ENCODE assay signal across 22 mouse cellular contexts in genomic region chr19:60120917-60121316, GRCm38 (mm10).
DNase-seq lines count a peak whose midpoint lies in the region; ATAC-seq and TF ChIP-seq lines count a peak whose summit lies in the region.
"Had no signal": no experiment of that assay in that cellular context is flagged by ENCODE, and none has a peak within 500 bp of the region (broad histone marks: within the 10 kb centered on the region; RNA-seq: fewer than 3 reads in every experiment).

No protein-coding gene starts in this region.

- no peaks in the 10 kb centered on the region for H3K4me1 ChIP-seq in forebrain, embryonic 14.5 days (ENCODE audit: control insufficient read depth, insufficient read depth, low read length)
- H3K4me1 ChIP-seq in forebrain, embryonic 11.5 days (replicated peaks; ENCODE audit: control insufficient read depth, insufficient read depth, low read length): no peaks in the 10 kb centered on the region
- H3K4me1 ChIP-seq: forebrain, embryonic 13.5 days had no signal

- no peak overlapping the region for H3K4me3 ChIP-seq in forebrain, embryonic 14.5 days (ENCODE audit: low read depth, low read length)
- H3K4me3 ChIP-seq in forebrain, embryonic 11.5 days (ENCODE audit: low read depth, low read length): no peak overlapping the region
- no peak overlapping the region for H3K4me3 ChIP-seq in gastrocnemius, adult 2 months
- H3K4me3 ChIP-seq: embryonic facial prominence, embryonic 13.5 days; forebrain, embryonic 13.5 days had no signal

- H3K9me3 ChIP-seq in forebrain, embryonic 14.5 days (replicated peaks; ENCODE audit: control insufficient read depth, low read length): no peaks in the 10 kb centered on the region
- no peaks in the 10 kb centered on the region for H3K9me3 ChIP-seq in forebrain, embryonic 11.5 days (ENCODE audit: control insufficient read depth, low read length)
- H3K9me3 ChIP-seq: embryonic facial prominence, embryonic 13.5 days; forebrain, embryonic 13.5 days; G1E had no signal

- peak; percentile 17 to 20 for DNase-seq in cerebellum, postnatal 10 days
- DNase-seq in cerebellum, postnatal 14 days: no peak
- peak; percentile 44 for DNase-seq in forebrain, embryonic 14.5 days (ENCODE audit: low spot score)
- no peak for DNase-seq in forebrain, embryonic 11.5 days (ENCODE audit: low spot score)
- no peak for DNase-seq in gastrocnemius, adult 2 months
- no peak for DNase-seq in gastrocnemius, postnatal 36 days
- DNase-seq: adrenal gland, adult 8-10 months; adrenal gland, postnatal 14 days; adrenal gland, postnatal 36 days; B cell, adult 2 months; cerebellum, adult 11-12 months; cerebellum, adult 2 months; cerebellum, adult 9-10 months; cerebellum, postnatal 25 days; forebrain, postnatal 0 days had no signal

- ATAC-seq in forebrain, embryonic 14.5 days: no peak
- no peak for ATAC-seq in forebrain, embryonic 11.5 days (replicated peaks; ENCODE audit: low FRiP score)
- ATAC-seq: activated CD4-positive, CD25-positive, alpha-beta regulatory T cell, adult 4 months; CD4-positive, CD25-positive, alpha-beta regulatory T cell, adult 4 months; forebrain, embryonic 13.5 days; forebrain, postnatal 0 days; Patski had no signal

- no peak overlapping the region for H3K4me2 ChIP-seq in forebrain, embryonic 14.5 days (ENCODE audit: low read length)
- no peak overlapping the region for H3K4me2 ChIP-seq in forebrain, embryonic 11.5 days (ENCODE audit: low read depth, low read length, severe bottlenecking)
- H3K4me2 ChIP-seq: embryonic facial prominence, embryonic 13.5 days; forebrain, embryonic 13.5 days had no signal

- H3K9ac ChIP-seq in forebrain, embryonic 14.5 days (ENCODE audit: low read length): no peak overlapping the region
- no peak overlapping the region for H3K9ac ChIP-seq in forebrain, embryonic 11.5 days (ENCODE audit: low read length)
- H3K9ac ChIP-seq: embryonic facial prominence, embryonic 13.5 days; forebrain, embryonic 13.5 days; forebrain, postnatal 0 days had no signal

- intact Hi-C loops in gastrocnemius, adult 2 months (cut with DNase I): no loop called here
- intact Hi-C loops in gastrocnemius, postnatal 36 days (cut with DNase I): no loop called here

- TF ChIP-seq CTCF in gastrocnemius, adult 2 months (IDR thresholded peaks at IDR 0.05): no peak

- no peak overlapping the region for H3K27ac ChIP-seq in forebrain, embryonic 14.5 days (ENCODE audit: low read depth, low read length)
- no peak overlapping the region for H3K27ac ChIP-seq in forebrain, embryonic 11.5 days (ENCODE audit: low read depth, low read length)
- H3K27ac ChIP-seq in gastrocnemius, adult 2 months: 0 out of 2 replicates have a peak overlapping the region, but pooled peaks have one; percentile 8
- H3K27ac ChIP-seq: embryonic facial prominence, embryonic 13.5 days; forebrain, embryonic 13.5 days had no signal

- H3K27me3 ChIP-seq in forebrain, embryonic 14.5 days (replicated peaks; ENCODE audit: control insufficient read depth, insufficient read depth, low read length): no peaks in the 10 kb centered on the region
- H3K27me3 ChIP-seq in forebrain, embryonic 11.5 days (ENCODE audit: control insufficient read depth, insufficient read depth, low read length): no peaks in the 10 kb centered on the region
- H3K27me3 ChIP-seq: CH12.LX; embryonic facial prominence, embryonic 13.5 days; forebrain, embryonic 13.5 days; Patski had no signal

- H3K36me3 ChIP-seq in forebrain, embryonic 14.5 days (ENCODE audit: control insufficient read depth, insufficient read depth, low read length): no peaks in the 10 kb centered on the region
- H3K36me3 ChIP-seq in forebrain, embryonic 11.5 days (ENCODE audit: control insufficient read depth, insufficient read depth, low read length): no peaks in the 10 kb centered on the region
- H3K36me3 ChIP-seq: embryonic facial prominence, embryonic 13.5 days; G1E had no signal

- WGBS in forebrain, embryonic 14.5 days: 62% methylated on average over 5 of the region's 5 CpGs
- WGBS in forebrain, embryonic 11.5 days: 83% methylated on average over 5 of the region's 5 CpGs

Comparison
In these comparisons a context has a peak if more than half of its experiments do, and no peak if none do; other contexts are left out.
1. DNase-seq: peak in cerebellum, postnatal 10 days (2 of 2) and forebrain, embryonic 14.5 days (single experiment); none in cerebellum, postnatal 14 days (0 of 2), forebrain, embryonic 11.5 days (single experiment), gastrocnemius, adult 2 months (single experiment) and gastrocnemius, postnatal 36 days (0 of 2).